Mouse (Mus musculus) right cerebral cortex, postnatal 36 days (tissue): ENCODE data around the gene Tirap.

Experiments used
- DNase-seq, 2 experiments: peaks; one replicate each; pipeline ENCODE4 v3.0.0; 2022; ENCODE audit warnings: low spot score in 2 of 2, mixed read lengths in 1 of 2

Gene Tirap

DNA sequence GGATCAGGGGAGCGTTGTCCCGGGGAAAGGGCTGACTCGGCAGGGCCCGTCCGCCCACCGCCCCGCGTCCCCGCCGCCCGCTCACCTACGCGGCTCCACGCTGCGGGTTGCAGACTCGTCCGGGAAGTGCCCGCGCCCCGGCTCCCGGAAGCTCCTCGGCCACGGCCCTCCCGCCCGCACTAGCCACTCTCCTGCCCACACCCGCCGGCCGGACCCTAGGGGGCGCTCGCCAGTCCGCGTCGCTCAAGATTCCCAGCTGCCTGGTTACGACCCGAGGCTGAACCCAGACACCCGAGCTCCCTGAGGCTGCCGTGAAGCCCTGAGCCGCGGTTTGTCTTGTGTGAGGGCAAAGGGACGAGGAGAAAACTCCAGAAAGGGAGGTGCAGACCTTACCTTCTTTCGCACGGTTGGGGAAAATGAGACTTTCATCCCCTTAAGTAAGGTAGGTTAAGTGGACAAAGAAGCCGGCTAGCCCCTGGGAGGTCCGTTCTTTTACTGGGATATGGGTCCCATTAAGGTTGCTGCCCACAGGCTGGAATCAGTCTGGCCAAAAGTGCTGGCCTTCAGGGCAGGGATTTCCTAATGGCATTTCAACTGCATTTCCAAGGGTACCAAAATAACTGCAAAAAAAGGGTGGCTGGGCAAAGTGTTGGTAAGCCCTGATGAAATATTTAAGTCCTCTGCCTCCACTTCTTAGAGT, at the start of gene Tirap, which contains the start of gene Srpr:
Gene Tirap (minus strand): TSS at position 520 of the 700 bp plus-strand sequence.
Gene Srpr (plus strand): TSS at position 404 of the 700 bp plus-strand sequence.
- DNase-seq, result peak; percentile 54 to 59

- DNase-seq, result no peak
Measured at GRCm38 (mm10) chr9:35249476-35249875, 49.4 kb upstream of the Tirap start.

GRCm38 (mm10) chr9:35247405-35247804, 47.3 kb upstream of the Tirap start:
- no peak for DNase-seq

- DNase-seq, result no peak
Measured at GRCm38 (mm10) chr9:35239734-35240133, 39.6 kb upstream of the Tirap start.

- DNase-seq, result no peak
Measured at GRCm38 (mm10) chr9:35238915-35239571, 39.0 kb upstream of the Tirap start.

DNA sequence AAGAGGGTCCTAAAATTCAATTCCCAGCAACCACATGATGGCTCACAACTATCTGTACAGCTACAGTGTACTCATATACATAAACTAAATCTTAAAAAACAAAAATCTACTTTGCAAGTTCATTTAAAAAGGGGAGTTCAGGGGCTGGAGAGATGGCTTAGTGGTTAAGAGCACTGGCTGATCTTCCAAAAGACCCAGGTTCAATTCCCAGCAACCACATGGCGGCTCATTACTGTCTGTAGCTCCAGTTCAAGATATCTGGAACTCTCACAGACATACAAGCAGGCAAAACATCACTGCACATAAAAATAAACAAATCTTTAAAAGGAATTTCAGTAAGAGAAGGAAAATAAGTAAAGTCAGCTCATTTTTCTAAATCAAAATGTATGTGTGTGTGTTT, 38.3 kb upstream of the Tirap start:
- DNase-seq, result no peak

DNA sequence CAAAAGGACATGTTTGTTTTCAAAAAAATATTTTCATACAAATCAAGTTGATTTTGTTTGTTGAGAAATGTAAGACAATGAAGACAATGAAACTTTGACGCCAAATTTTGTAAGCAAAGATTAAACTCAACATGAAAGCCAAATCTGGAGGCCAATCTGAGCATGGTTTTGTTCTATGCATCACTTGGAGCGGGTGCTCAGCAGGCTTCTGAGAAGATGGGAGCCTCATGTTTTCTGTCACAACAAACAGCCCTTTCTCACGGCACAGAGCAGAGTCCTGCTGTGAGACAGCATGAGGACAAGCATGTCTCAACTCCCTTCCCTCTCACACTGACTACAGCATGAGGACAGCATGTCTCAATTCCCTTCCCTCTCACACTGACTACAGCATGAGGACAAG, 35.9 kb upstream of the Tirap start:
- no peak for DNase-seq

GRCm38 (mm10) chr9:35228671-35229070, 28.6 kb upstream of the Tirap start:
- DNase-seq, result no peak

DNA sequence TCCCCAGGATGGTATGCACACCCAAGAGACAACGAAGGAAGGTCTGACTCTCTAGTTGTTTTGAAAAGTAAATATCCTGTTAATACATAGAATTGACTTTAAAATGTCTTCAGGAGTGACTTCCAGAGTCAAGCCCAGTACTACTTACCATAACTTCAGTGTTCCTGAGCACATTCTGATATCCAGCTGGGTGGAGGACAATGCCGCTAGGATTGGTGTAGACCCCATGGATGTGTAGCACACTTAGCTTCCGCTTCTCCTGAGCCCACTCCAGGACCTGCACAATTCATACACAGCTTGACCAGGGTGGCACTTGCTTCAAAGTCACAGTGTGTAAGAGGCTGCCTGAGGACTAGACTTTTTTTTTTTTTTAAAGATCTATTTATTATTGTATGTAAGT, 23.4 kb upstream of the Tirap start:
- no peak for DNase-seq

DNA sequence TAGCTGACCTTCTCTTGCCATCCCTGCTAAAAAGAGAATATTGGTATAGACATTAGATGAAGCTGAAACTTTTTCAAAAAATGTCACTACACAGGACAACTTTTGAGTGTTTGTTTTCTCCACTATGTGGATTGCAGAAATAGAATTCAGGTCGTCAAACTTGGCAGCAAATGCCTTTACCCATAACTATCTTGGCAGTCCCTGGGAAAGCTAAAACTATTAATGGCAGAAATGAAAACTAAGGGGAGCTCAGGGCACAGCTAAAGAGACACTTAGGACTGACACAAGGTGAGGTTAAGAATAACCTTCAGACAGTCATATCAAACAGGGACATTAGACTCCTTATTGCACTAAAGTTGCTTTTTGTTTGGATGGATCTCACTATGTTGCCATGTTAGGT, 17.9 kb upstream of the Tirap start:
- no peak for DNase-seq

DNA sequence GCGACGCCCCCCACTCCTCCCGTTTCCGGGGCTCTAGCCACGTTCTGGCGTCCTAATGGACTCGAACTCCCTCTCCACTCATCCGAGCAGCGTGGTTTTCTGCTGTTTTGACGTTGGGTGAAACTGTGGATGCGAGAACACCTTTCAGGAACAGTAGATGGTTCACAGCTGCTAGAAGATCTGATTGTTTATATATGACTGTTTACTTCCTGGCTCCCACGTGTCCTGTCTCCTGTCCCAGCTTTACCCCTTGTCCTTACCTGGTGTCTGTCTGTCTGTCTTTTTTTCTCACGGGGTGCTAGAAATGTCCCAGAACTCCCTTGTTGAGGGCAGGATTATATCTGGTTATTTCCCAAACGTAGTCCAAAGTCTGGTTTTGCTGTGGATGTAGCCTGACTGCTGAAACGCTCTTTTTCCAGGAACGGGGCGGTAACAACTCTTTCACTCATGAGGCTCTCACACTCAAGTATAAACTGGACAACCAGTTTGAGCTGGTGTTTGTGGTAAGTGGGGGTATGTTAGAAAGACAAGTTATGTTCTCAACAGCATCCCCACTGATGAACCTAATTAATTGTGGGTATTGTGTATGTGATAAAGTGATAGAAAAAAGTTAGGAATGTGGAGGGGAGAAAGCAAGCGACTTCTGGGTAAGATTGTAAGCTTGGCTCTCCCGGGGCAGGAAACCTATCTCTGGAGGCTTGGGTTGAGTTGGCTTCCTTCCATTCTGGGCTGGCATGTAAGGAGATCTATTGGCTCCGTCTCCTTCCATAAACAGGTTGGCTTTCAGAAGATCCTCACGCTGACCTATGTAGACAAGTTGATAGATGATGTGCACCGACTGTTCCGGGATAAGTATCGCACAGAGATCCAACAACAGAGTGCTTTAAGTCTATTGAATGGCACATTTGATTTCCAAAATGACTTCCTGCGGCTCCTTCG, 11.8 kb upstream of the Tirap start:
- no peak for DNase-seq

DNA sequence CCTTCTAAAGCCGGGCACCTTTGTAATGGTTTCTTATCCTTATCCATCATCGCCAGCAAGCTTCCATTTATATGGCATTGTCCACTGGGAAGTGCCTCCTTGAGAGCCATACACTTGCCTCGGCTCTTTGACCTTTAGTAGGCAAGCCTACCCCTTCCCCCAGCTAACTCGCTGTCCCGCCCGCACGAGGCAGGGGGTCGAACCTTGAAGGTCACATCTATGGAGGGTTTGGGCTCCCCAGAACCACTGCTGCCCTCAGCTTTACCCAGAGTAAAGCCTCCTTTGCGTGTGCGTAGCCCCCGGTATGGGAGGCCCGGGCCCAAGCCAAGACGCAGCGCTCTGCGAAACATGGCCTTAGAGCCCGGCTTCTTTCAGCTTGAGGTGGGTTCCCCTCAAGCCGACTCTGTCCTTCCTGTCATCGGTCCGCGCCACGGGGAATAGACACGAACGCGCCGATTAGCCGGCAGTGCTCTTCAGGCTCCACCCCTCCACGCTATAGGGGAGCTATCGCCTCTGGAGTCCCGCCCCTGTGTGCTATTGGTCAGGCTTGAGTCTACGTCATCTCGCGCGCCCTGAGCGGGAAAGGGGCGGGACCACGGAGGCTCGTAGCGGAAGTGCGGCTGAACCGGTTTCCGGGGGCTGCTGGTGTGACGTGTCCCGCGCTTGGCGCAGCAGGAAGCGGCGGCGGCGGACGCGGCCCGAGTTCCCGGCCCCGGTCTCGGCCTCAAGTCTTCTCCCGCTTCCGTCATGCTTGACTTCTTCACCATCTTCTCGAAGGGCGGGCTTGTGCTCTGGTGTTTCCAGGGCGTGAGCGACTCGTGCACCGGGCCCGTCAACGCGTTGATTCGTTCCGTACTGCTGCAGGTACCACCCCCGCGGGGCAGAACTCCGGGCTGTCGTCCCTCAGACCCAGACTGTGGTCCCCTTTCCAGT, 10.7 kb upstream of the Tirap start, which contains the start of gene Foxred1:
Gene Foxred1 (minus strand): TSS at position 514 of the 933 bp plus-strand sequence.
- DNase-seq, result peak; percentile 99

DNA sequence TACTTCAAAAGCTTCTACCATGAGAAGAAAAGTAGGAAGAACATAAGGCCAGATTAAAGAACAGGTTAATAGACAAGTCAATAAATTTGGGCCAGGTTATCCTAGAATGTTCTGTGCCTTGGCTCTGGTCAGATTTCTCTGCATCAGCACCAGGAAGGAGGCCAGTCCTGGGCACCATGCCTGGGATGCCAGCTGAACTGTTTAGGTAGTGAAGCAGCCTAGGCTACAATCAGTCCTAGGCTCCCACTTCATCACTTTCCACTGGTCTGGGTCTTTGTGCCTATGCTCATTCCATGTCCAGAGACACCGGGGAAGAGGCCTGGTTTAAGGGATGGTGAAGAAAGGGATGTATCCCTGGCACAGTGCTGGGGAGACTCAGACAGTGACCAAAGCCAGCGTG, 4.3 kb upstream of the Tirap start:
- no peak for DNase-seq

GRCm38 (mm10) chr9:35203536-35203935, 3.4 kb upstream of the Tirap start:
- DNase-seq, result no peak

DNA sequence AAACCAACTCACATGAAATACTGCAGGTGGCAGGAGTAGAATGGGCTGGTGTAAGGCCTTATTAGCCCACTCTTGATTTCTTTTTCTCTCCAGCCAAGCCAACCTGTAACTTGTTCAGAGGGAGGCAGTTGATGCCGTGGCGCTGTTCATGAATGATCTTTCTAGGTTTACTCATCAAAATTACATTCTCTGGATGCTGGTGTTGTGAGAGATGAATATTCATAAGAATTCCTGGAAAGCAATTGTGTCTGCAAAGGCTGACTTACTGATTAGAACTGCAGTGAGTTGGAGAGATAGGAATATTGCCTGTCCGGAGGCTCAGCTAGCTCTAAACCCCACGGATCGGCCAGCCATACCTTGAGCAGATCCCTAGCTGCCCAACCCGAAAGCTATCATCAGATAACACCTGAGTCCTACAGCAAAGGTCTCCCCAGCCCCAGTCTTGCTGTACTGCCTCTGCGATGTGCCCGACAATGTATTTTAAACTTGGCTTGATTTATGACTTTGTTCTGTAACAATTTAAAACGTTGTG, 504 bp upstream of the Tirap start:
- no peak for DNase-seq

- no peak for DNase-seq
Measured at GRCm38 (mm10) chr9:35198945-35199771, 933 bp downstream of the Tirap start.

- no peak for DNase-seq
Measured at GRCm38 (mm10) chr9:35198351-35198750, 1.7 kb downstream of the Tirap start.

DNA sequence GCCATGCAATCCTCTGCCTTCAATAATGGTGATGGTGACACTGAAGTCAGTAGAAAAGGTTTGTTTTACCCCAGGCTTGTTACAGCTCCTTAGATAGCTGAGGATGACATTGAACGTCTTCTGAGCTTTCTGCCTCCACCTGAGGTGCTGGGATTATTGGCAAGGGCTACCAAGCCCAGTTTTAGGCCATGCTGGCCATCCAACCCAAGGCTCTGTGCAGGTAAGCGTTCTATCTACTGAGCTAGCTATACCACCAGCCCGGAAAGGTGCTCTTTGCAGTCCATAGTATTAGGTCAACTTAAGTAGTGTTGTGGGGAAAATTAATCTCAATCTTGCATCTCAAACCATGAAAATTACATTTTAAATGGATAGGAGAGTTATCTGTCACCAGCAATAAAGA, 2.5 kb downstream of the Tirap start:
- no peak for DNase-seq

DNA sequence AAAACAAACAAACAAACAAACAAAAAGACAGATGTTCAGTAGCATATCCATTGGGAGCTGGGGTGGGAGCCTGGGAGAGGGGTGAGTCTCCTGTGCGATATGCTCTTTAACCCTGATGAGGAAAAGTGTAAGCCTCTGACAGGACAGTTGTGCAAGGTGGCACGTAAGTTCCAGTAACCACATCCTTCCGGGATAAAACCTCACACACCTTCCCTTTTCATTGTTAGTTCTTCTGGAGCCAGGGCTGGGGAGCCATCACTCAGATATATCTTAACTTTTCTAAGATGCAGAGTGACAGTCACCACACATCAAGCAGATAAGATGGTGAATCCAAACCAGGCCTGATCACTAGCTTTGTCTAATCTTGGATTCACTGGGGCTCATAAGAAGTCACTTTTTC, 6.0 kb downstream of the Tirap start:
- no peak for DNase-seq

GRCm38 (mm10) chr9:35192983-35193542, 7.0 kb downstream of the Tirap start:
- DNase-seq, result no peak
